Mouse (Mus musculus): Measurements from ENCODE around the gene St5.

The St5 gene

GRCm38 (mm10) chr7:109703190-109704015 is at the start of gene St5, which contains the start of gene Akip1:
Gene St5, minus strand, starts transcription at chr7:109703605.
Gene Akip1, plus strand, starts transcription at chr7:109703690.
- peak; percentile 86 for DNase-seq

- DNase-seq = peak; percentile 77
Observed at GRCm38 (mm10) chr7:109752008-109752925, 48.9 kb upstream of the St5 start, which contains the start of gene Tmem9b. Gene Tmem9b, minus strand, starts transcription at chr7:109752875.

- no peak for DNase-seq
Observed at GRCm38 (mm10) chr7:109751427-109752007, 48.1 kb upstream of the St5 start.

- no peak for DNase-seq
Observed at GRCm38 (mm10) chr7:109747747-109748146, 44.3 kb upstream of the St5 start.

- DNase-seq = no peak
Observed at GRCm38 (mm10) chr7:109741703-109742102, 38.3 kb upstream of the St5 start.

GRCm38 (mm10) chr7:109741060-109741459 is 37.7 kb upstream of the St5 start:
- DNase-seq = no peak

- DNase-seq = no peak
Observed at GRCm38 (mm10) chr7:109739822-109740370, 36.5 kb upstream of the St5 start.

- no peak for DNase-seq
Observed at GRCm38 (mm10) chr7:109734806-109735205, 31.4 kb upstream of the St5 start.

GRCm38 (mm10) chr7:109731626-109732025 is 28.2 kb upstream of the St5 start, which contains the start of gene Ascl3:
Gene Ascl3, minus strand, starts transcription at chr7:109731726.
- DNase-seq = no peak

GRCm38 (mm10) chr7:109723697-109724096 is 20.3 kb upstream of the St5 start, which contains the start of gene BC051019:
Gene BC051019, minus strand, starts transcription at chr7:109723850.
- DNase-seq = no peak

GRCm38 (mm10) chr7:109723114-109723513 is 19.7 kb upstream of the St5 start:
- no peak for DNase-seq

- DNase-seq = no peak
Observed at GRCm38 (mm10) chr7:109722618-109723017, 19.2 kb upstream of the St5 start.

- no peak for DNase-seq
Observed at GRCm38 (mm10) chr7:109719286-109719685, 15.9 kb upstream of the St5 start.

- no peak for DNase-seq
Observed at GRCm38 (mm10) chr7:109713434-109713982, 10.1 kb upstream of the St5 start.

- DNase-seq = no peak
Observed at GRCm38 (mm10) chr7:109712198-109712597, 8.8 kb upstream of the St5 start.

GRCm38 (mm10) chr7:109710069-109710468 is 6.7 kb upstream of the St5 start:
- DNase-seq = no peak

GRCm38 (mm10) chr7:109708961-109709382 is 5.6 kb upstream of the St5 start:
- DNase-seq = no peak

- peak; percentile 58 for DNase-seq
Observed at GRCm38 (mm10) chr7:109707023-109707785, 3.8 kb upstream of the St5 start.

GRCm38 (mm10) chr7:109704461-109704860 is 1.1 kb upstream of the St5 start:
- DNase-seq = no peak

- DNase-seq = no peak
Observed at GRCm38 (mm10) chr7:109704016-109704377, 592 bp upstream of the St5 start.

- peak; percentile 20 for DNase-seq
Observed at GRCm38 (mm10) chr7:109702721-109703120, 684 bp downstream of the St5 start.

- no peak for DNase-seq
Observed at GRCm38 (mm10) chr7:109700213-109700612, 3.2 kb downstream of the St5 start.

Data from cerebellum, adult 11-12 months (tissue).